Mouse (Mus musculus) bone marrow, adult 2 months (tissue): ENCODE data around the gene Fbxo6.
"Not testable (repeated sequence)": the region's sequence is repeated elsewhere in the genome, so short reads cannot be mapped to it uniquely, and the experiment has no call there.

Experiments used
- CTCF ChIP-seq: fragments of 200-500 bp; IDR thresholded peaks from 2 replicates; pipeline ENCODE4 v1.5.1; 2011; ENCODE audit warnings: low read length, control low read depth; ENCODE audit not compliant: control insufficient read depth, insufficient read depth
- POLR2A ChIP-seq: fragments of 200-500 bp; IDR thresholded peaks from 2 replicates; pipeline ENCODE4 v1.6.1; 2011; ENCODE audit warnings: low read depth, mild to moderate bottlenecking, control low read depth, low read length, borderline replicate concordance; ENCODE audit not compliant: control insufficient read depth

- TF ChIP-seq CTCF, POLR2A: not testable (repeated sequence)
These were observed 32.4 kb downstream of the Fbxo6 start for GRCm38 (mm10) chr4:148119578-148119977.
